ENCODE assay signal across 8 mouse cellular contexts in the genomic region with DNA sequence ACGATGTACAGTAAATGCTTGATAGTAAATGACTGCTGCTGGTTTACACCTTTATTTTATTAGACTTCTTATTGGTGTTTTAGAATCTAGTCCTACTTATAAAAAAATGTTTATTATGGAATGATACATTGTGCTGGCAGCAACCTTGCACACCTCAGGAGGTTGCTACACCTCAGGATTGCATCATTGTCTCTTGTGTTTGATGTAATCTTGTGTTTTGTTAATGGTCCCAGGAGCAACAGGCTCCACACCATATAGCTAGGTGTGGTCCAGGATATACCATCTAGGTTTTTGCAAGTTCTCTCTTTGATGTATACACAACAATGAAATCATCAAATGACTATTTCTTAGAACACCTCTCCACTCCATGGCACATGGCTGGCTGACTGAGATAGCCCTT.
"Had no signal": no experiment of that assay in that cellular context is flagged by ENCODE, and none has a peak within 500 bp of the region (broad histone marks: within the 10 kb centered on the region; RNA-seq: fewer than 3 reads in every experiment).

No protein-coding gene starts in this region.

- H3K4me3 ChIP-seq: kidney, embryonic 15.5 days; limb, embryonic 13.5 days; midbrain, embryonic 12.5 days had no signal

- H3K4me2 ChIP-seq: kidney, embryonic 15.5 days; limb, embryonic 13.5 days; midbrain, embryonic 12.5 days had no signal

- H3K9me3 ChIP-seq: kidney, embryonic 15.5 days; limb, embryonic 13.5 days; midbrain, embryonic 12.5 days had no signal

- H3K9ac ChIP-seq: kidney, embryonic 15.5 days; limb, embryonic 13.5 days; midbrain, embryonic 12.5 days had no signal

- ATAC-seq: midbrain, embryonic 16.5 days had no signal

- H3K27ac ChIP-seq: kidney, embryonic 15.5 days; limb, embryonic 13.5 days; midbrain, embryonic 12.5 days had no signal

- DNase-seq: kidney, adult 18-20 months; left cerebral cortex, postnatal 4 days; lung, adult 18-20 months; right cerebral cortex, postnatal 14 days had no signal

- H3K36me3 ChIP-seq: kidney, embryonic 15.5 days; limb, embryonic 13.5 days; midbrain, embryonic 12.5 days had no signal

- H3K27me3 ChIP-seq: kidney, embryonic 15.5 days; midbrain, embryonic 12.5 days had no signal
